Mouse (Mus musculus) testis, adult 10 weeks (tissue): ENCODE measurements around the gene Ero1lb. TPM values are rescaled to one million over a fixed set of nuclear protein-coding genes. Genes with fewer than 3 reads are reported as not detected.

ENCODE experiments used
- polyA plus RNA-seq: library from polyadenylated mRNA; stranded (reverse); fragments of 350-450 nt; fragmentation: Illumina TruSeq; extraction: RNeasy Lipid Tissue Mini Kit (QIAGEN cat#74804); gene quantifications from one replicate; pipeline ENCODE4 v1.2.3, GENCODE M21; 2014; ENCODE audit warnings: low read depth, low replicate concordance

Gene Ero1lb
- polyA plus RNA-seq: 266 TPM

DNA sequence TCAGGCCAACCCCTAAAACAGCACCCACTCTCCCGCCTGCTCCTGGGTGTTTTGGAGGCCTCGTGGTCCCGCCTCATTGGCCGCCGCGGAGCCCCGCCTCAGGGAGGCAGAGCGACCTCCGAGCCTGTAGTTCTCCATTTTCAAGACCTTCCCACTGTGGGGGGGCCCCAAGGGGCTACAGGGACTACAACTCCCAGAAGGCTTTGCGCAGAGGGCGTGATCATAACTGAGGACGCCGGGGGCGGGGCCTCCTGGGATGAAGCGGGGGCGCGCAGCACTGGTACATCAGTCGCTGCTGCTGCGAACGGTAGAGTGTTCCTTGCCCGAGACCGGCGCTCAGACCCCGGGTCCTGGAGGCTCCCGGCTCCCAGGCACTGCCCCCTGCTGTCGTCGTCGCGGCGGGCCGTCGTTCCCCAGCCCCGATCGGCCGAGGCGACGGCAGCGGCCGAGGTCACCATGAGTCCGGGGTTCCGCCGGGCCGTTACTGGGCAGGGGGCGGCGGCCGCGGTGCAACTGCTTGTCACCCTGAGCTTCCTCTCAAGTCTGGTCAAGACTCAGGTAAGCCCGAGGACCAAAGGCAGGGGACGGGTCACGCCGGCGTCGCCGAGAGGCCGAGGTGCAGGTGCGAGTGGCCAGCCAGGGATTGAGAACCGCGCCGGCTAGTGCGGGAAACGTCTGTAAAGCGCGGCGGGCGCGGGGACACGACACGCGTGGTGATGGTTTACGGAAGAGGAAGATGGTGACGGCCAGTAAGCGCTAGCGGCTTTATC is at the start of gene Ero1lb:
TSS of gene Ero1lb (plus strand) at position 254 of the 770 bp plus-strand sequence.

DNA sequence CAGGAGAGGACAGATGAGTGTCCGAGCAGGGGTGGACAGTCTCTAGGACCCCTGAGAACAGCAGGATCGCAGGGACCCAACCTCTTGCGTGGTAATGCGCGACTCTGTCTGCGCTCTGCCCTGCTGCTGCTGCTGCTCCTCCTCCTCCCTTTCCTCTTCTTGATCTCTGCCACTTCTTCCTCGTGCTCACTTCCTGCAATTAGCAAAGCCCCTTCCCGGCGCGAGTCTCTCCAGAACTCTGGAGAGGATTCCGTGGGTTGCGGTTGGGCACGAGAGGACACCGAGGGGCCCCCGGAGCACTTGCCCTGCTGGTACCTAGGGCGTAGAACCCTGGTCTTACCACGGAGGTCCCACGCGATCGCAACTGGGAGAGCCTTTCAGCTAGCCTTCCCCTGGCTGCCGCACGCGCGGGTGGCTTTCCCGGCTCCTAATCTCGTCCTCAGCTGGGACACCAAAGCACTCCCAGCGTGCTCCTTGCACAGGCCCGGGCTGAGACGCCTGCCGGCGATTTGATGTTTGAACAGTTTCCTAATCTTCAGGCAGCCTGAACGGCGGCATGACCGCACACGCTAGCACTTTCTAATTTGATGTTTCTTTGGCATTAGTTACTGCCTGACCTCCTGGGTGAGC is 45.6 kb upstream of the Ero1lb start, which contains the start of gene Edaradd:
TSS of gene Edaradd (minus strand) at position 484 of the 630 bp plus-strand sequence.

Other genes starting within 250 kb of the Ero1lb start
- not detected for gene Actn2, start 225.1 kb upstream of the Ero1lb start, polyA plus RNA-seq
- 23.1 TPM for gene Heatr1, start 170.8 kb upstream of the Ero1lb start, polyA plus RNA-seq
- gene Lgals8, start 100.9 kb upstream of the Ero1lb start, polyA plus RNA-seq: 294 TPM
- 0.24 TPM for gene Edaradd, start 45.4 kb upstream of the Ero1lb start, polyA plus RNA-seq
- gene Prl2c3, start 234.2 kb downstream of the Ero1lb start, polyA plus RNA-seq: 0.95 TPM